Comparison of ENCODE assay signal across 9 mouse cellular contexts in the genomic region with DNA sequence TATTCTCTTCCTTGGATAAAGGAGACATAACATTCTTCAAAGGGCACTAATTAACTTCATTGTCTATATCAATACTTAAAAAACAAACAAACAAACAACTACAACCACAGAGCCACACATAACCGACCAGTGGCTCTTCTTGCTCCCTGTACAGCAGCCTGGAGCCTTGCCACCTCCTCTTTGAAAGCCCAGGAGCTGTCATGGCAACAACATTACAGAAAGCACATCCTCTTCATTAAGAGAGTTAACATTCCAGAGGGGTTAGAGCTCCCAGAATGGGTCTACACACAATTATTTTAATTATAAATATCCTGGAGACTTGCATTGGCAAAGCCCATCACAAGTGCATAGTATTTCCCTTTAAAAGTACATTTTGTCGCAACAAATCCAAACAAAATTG.
A peak's percentile ranks its signal among the peaks of the same experiment; 100 is the strongest.
DNase-seq lines count a peak whose midpoint lies in the region; ATAC-seq lines count a peak whose summit lies in the region.
"Had no signal": no experiment of that assay in that cellular context is flagged by ENCODE, and none has a peak within 500 bp of the region (broad histone marks: within the 10 kb centered on the region; RNA-seq: fewer than 3 reads in every experiment).

No protein-coding gene starts in this region.

- 53% methylated on average over 2 of the region's 2 CpGs for WGBS in embryonic facial prominence, embryonic 14.5 days
- 59% methylated on average over 2 of the region's 2 CpGs for WGBS in embryonic facial prominence, embryonic 10.5 days
- WGBS in forebrain, embryonic 15.5 days = 16% methylated on average over 2 of the region's 2 CpGs
- 44% methylated on average over 2 of the region's 2 CpGs for WGBS in midbrain, embryonic 14.5 days

- no peaks in the 10 kb centered on the region for H3K36me3 ChIP-seq in embryonic facial prominence, embryonic 14.5 days (ENCODE audit: control insufficient read depth, insufficient read depth, low read length)
- no peaks in the 10 kb centered on the region for H3K36me3 ChIP-seq in embryonic facial prominence, embryonic 10.5 days (replicated peaks)
- H3K36me3 ChIP-seq in forebrain, embryonic 15.5 days = no peaks in the 10 kb centered on the region
- H3K36me3 ChIP-seq in midbrain, embryonic 14.5 days (ENCODE audit: control insufficient read depth, insufficient read depth, low read length) = no peaks in the 10 kb centered on the region

- no peak overlapping the region for H3K9ac ChIP-seq in embryonic facial prominence, embryonic 14.5 days (ENCODE audit: low read depth, low read length)
- no peak overlapping the region for H3K9ac ChIP-seq in forebrain, embryonic 15.5 days (replicated peaks)
- H3K9ac ChIP-seq in midbrain, embryonic 14.5 days (replicated peaks; ENCODE audit: low read length) = no peak overlapping the region
- H3K9ac ChIP-seq: lung, embryonic 14.5 days had no signal

- no peak overlapping the region for H3K4me2 ChIP-seq in embryonic facial prominence, embryonic 14.5 days (ENCODE audit: low read depth, low read length)
- no peak overlapping the region for H3K4me2 ChIP-seq in forebrain, embryonic 15.5 days (replicated peaks)
- H3K4me2 ChIP-seq in midbrain, embryonic 14.5 days (ENCODE audit: low read length) = no peak overlapping the region
- H3K4me2 ChIP-seq: lung, embryonic 14.5 days had no signal

- H3K9me3 ChIP-seq in embryonic facial prominence, embryonic 14.5 days (ENCODE audit: control insufficient read depth, low read length) = no peaks in the 10 kb centered on the region
- no peaks in the 10 kb centered on the region for H3K9me3 ChIP-seq in embryonic facial prominence, embryonic 10.5 days
- H3K9me3 ChIP-seq in forebrain, embryonic 15.5 days = no peaks in the 10 kb centered on the region
- H3K9me3 ChIP-seq in midbrain, embryonic 14.5 days (ENCODE audit: control insufficient read depth, low read length) = no peaks in the 10 kb centered on the region

- H3K27ac ChIP-seq in embryonic facial prominence, embryonic 14.5 days (replicated peaks; ENCODE audit: low read depth, low read length) = no peak overlapping the region
- H3K27ac ChIP-seq in embryonic facial prominence, embryonic 10.5 days (replicated peaks) = no peak overlapping the region
- no peak overlapping the region for H3K27ac ChIP-seq in forebrain, embryonic 15.5 days (replicated peaks)
- no peak overlapping the region for H3K27ac ChIP-seq in midbrain, embryonic 14.5 days (replicated peaks; ENCODE audit: low read depth, low read length)

- DNase-seq in embryonic facial prominence, embryonic 14.5 days (ENCODE audit: low spot score) = peak; percentile 31
- no peak for DNase-seq in embryonic facial prominence, embryonic 10.5 days (ENCODE audit: low spot score)
- DNase-seq in left cerebral cortex, postnatal 14 days (ENCODE audit: low spot score in 2 of 2) = peak; percentile 23 to 25
- no peak for DNase-seq in left cerebral cortex, adult 11 months (ENCODE audit: low spot score)
- peak; percentile 57 for DNase-seq in midbrain, embryonic 14.5 days
- DNase-seq in spleen, adult 18-20 months = no peak
- DNase-seq in gastrocnemius, postnatal 4 days (ENCODE audit: low spot score in 2 of 2) = no peak
- DNase-seq: lung, embryonic 14.5 days had no signal

- no peaks in the 10 kb centered on the region for H3K27me3 ChIP-seq in embryonic facial prominence, embryonic 14.5 days (replicated peaks; ENCODE audit: control insufficient read depth, insufficient read depth, low read length)
- H3K27me3 ChIP-seq in embryonic facial prominence, embryonic 10.5 days (replicated peaks; ENCODE audit: low read depth, poor library complexity, severe bottlenecking) = no peaks in the 10 kb centered on the region
- H3K27me3 ChIP-seq in forebrain, embryonic 15.5 days = no peaks in the 10 kb centered on the region
- no peaks in the 10 kb centered on the region for H3K27me3 ChIP-seq in midbrain, embryonic 14.5 days (ENCODE audit: control insufficient read depth, insufficient read depth, low read length)

- no peak overlapping the region for H3K4me3 ChIP-seq in embryonic facial prominence, embryonic 14.5 days (ENCODE audit: low read depth, low read length)
- H3K4me3 ChIP-seq in embryonic facial prominence, embryonic 10.5 days = no peak overlapping the region
- no peak overlapping the region for H3K4me3 ChIP-seq in forebrain, embryonic 15.5 days
- H3K4me3 ChIP-seq in midbrain, embryonic 14.5 days (replicated peaks; ENCODE audit: low read depth, low read length) = no peak overlapping the region

- ATAC-seq in embryonic facial prominence, embryonic 14.5 days (ENCODE audit: low read depth) = peak; percentile 76; the same call in 1 of the 2 replicates
- ATAC-seq in forebrain, embryonic 15.5 days (replicated peaks) = peak; percentile 81
- ATAC-seq in midbrain, embryonic 14.5 days (ENCODE audit: low FRiP score, low TSS enrichment) = no peak

- H3K4me1 ChIP-seq in embryonic facial prominence, embryonic 14.5 days (ENCODE audit: control insufficient read depth, insufficient read depth, low read length) = no peaks in the 10 kb centered on the region
- peaks cover 18% of the 10 kb centered on the region for H3K4me1 ChIP-seq in embryonic facial prominence, embryonic 10.5 days
- H3K4me1 ChIP-seq in forebrain, embryonic 15.5 days = peaks cover 21% of the 10 kb centered on the region
- peaks cover 4% of the 10 kb centered on the region; the same call in 1 of the 2 replicates for H3K4me1 ChIP-seq in midbrain, embryonic 14.5 days (ENCODE audit: control insufficient read depth, insufficient read depth, low read length)

- intact Hi-C loops in left cerebral cortex, postnatal 14 days (cut with DNase I) = loop anchor here (5.0 kb wide), 1 partner anchor 81 kb away; no protein-coding TSS in a partner anchor

Comparison
In these comparisons a context has a peak if more than half of its experiments do, and no peak if none do; other contexts are left out.
1. DNase-seq: peak in embryonic facial prominence, embryonic 14.5 days (single experiment), left cerebral cortex, postnatal 14 days (2 of 2) and midbrain, embryonic 14.5 days (single experiment); none in embryonic facial prominence, embryonic 10.5 days (single experiment), left cerebral cortex, adult 11 months (single experiment), spleen, adult 18-20 months (0 of 2) and gastrocnemius, postnatal 4 days (0 of 2).